Mouse (Mus musculus) spleen, embryonic (tissue): ENCODE results near the gene Krt83.

Experiments used
- CTCF ChIA-PET: fragments of 350-600 bp; sonication (Branson Sonifier 250); formaldehyde crosslinking; loops from one replicate; lab custom pipeline; 2022; lab: Charles Lee

Gene Krt83

DNA sequence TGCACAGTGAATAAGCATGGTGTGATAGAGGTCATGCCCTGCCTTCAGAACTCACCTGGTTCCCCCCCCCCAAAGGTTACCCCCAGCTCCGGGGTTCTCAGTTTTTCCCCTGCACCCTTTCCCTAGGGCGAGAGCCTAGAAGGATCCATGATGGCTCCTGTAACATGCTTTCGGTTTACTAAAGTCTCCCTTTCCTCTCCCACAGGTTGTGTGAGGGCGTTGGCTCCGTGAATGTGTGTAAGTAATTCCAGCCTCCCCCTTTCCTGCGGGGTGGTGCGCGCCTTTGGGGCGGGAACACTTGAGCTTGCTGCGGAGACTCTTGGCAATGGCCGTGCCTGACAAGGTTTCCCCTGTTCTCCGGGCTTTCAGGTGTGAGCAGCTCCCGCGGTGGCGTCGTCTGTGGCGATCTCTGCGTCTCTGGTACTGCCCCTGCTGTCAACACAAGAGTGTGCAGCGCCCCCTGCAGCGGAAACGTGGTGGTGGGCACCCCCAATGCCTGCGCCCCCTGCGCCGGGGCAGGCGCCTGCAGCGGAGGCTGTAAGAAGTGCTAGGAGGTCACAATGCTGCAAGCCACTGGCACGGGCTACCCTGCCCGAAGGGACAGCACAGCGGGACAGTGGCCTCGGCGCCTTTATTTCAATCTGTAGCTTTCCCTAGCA lies 12.2 kb downstream of the Krt83 start:
- CTCF ChIA-PET: interaction anchor here (0.6 kb wide), 1 partner anchor 18 kb away, joined by 4 read pairs; no protein-coding TSS in a partner anchor

DNA sequence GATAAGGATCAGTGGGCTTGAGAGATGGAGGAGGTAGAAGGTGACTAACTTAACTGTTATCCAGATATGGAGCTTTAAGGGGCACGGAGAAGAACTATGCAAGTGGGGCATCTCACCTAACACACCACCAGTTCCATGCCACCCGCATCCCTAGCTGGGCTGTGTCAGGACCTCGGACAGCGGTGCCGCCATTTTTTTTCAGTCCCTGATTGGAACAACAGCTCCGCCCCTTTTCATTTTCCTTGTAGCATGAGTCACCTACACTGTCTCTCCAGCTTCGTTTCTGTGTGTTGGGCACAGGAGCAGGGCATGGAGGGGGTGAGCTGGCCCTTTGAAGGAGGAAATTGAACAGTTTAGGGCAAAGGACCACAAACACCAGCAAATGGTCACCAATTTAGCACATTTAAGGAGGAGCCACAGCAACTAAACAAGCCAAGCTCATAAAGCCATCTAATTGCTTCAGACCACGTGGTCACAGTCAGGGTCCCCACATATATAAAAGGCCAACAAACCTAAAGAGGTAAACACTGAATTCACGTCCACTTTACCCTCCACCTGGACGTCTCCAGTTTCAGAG lies 18.3 kb downstream of the Krt83 start, which contains the start of gene Krt86:
TSS of gene Krt86 (plus strand) at position 527 of the 577 bp plus-strand sequence.
- CTCF ChIA-PET: no interaction called here

- CTCF ChIA-PET: no interaction called here
These were observed 22.2 kb downstream of the Krt83 start for GRCm38 (mm10) chr15:101469093-101469492.

GRCm38 (mm10) chr15:101463651-101464050 lies 27.7 kb downstream of the Krt83 start, which contains the start of gene Krt81:
Gene Krt81, minus strand, starts transcription at chr15:101463751.
- CTCF ChIA-PET: no interaction called here

- CTCF ChIA-PET: no interaction called here
These were observed 32.0 kb downstream of the Krt83 start for GRCm38 (mm10) chr15:101459283-101459682.

GRCm38 (mm10) chr15:101458361-101458930 lies 32.9 kb downstream of the Krt83 start:
- CTCF ChIA-PET: no interaction called here

DNA sequence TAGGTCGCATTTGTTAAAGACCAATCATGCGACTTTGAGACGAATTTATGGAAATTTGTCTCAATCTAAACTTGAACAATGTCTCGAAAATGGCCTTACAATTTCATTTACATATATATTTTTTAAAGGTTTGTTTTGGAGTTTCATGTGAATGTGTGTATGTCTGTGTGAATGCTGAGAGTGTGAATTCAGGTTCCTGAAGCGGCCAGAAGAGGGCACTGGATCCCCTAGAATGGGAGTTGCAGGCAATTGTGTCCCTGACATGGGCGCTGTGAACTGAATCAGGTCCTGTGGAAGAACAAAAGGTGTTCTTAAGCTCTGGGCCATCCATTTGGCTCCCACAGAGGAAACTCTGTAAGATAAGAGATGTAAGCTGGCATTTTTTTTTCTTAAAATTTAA lies 35.4 kb downstream of the Krt83 start:
- CTCF ChIA-PET: no interaction called here

GRCm38 (mm10) chr15:101455292-101455691 lies 36.0 kb downstream of the Krt83 start:
- CTCF ChIA-PET: no interaction called here

DNA sequence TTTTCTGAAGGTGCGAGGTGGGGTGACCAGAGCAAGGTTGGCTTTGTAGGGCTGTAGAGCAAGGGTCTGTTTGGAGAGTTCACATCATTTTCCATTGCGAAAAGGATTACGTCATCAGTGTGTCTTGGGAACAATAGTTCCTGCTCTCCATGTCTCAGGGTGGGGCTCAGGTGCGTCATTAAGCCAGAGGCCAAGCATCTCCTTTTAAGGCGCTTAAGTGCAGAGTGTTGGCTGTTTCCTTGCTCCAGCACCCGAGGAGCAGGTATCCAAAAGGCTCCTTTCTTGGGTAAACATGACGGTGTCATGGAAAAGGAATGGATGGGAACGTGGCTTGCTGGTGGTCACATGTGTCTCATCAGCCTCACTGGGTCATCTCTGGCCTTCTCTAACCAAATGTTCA lies 36.5 kb downstream of the Krt83 start:
- CTCF ChIA-PET: no interaction called here

- CTCF ChIA-PET: no interaction called here
These were observed 38.1 kb downstream of the Krt83 start for GRCm38 (mm10) chr15:101453093-101453736.

- CTCF ChIA-PET: no interaction called here
These were observed 43.9 kb downstream of the Krt83 start, which contains the start of gene Krt88 for GRCm38 (mm10) chr15:101447444-101447843. Gene Krt88, plus strand, starts transcription at chr15:101447744.

GRCm38 (mm10) chr15:101446572-101446971 lies 44.7 kb downstream of the Krt83 start:
- CTCF ChIA-PET: no interaction called here

DNA sequence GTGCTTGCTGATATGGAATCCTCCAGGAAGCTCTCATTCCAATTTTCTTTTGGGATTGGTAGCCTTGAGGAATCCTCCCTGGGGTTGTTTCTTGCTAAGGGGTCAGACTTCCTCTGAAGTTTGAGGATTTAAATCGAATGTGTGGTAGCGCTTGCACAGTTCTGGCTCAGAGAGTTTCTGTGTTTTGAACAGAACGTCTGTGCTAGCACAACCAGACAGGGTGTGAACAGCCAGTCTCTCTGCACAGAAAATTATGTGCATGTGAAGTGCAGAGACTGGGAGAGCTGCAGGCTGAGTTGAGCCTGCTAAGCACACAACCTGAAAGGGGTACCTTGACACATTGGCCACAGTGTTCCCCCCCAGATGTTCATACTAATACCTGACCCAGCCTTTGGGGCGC lies 50.5 kb downstream of the Krt83 start:
- CTCF ChIA-PET: interaction anchor here (0.5 kb wide), 1 partner anchor 1590 kb away, joined by 3 read pairs; no protein-coding TSS in a partner anchor

DNA sequence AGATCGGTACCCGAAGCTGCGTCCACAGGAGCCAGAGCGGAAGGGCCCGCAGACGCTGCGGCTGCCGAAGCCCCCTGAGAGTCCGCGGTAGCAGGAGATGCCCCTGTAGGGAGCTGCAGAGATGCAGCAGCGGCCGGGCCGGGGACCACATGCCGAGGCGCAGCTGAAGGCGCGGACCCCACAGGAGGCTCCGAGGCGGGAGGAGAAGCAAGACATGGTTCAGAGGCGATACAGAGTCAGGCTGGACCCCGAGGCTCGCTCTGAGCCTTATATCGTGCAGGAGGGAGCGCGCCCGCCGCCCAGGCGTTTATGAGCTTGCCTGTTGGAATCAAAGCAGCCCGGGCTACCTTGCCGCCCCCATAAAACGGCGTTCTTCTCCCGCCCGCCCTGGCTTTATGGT lies 52.8 kb downstream of the Krt83 start, which contains the start of gene Krt87:
TSS of gene Krt87 (minus strand) at position 250 of the 400 bp plus-strand sequence.
- CTCF ChIA-PET: no interaction called here

DNA sequence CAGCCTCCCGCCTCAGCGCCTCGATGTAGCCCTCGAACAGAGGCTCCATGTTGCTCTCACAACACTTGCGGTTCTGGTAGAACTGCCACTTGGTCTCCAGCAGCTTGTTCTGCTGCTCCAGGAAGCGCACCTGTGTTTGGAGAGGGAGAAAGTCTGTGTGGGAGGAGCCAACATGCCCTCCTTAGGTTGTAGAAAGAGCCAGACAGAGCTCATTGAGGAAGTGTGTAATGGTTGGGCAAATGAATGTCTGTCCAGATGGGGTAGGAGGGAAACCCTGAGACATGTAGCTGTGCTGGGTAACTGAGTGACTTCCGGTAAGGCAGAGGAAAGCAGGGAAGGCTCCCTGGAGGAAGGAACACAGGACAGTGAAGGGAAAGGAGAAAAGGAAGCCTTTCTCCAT lies 54.7 kb downstream of the Krt83 start:
- CTCF ChIA-PET: no interaction called here
